Mouse (Mus musculus): ENCODE measurements around the gene Rsc1a1.

Gene Rsc1a1

DNA sequence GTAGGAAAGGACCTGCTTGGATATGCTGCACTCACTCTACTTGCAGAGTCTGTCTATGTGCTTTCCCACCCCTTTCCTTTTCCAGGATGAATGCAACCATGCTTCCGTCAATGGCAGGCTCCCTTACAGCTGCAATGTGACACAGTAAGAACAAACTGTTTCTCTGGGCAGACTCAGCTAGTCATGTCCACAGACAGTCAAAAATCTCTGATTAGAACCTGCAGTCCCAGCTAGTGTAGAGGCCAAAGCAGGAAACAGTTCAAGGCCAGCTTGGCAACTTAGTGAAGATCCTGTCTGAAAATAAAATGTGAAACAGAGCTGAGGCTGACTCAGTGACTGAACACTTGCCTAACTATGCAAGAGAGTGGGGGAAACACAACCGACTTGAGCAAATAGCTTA lies 19.2 kb upstream of the Rsc1a1 start:
- peak; percentile 67 to 80 for DNase-seq (ENCODE audit: inconsistent age in 2 of 2, low spot score in 1 of 2)

GRCm38 (mm10) chr4:141694719-141695118 lies 9.3 kb upstream of the Rsc1a1 start:
- no peak for DNase-seq (ENCODE audit: inconsistent age in 2 of 2, low spot score in 1 of 2)

- DNase-seq (ENCODE audit: inconsistent age in 2 of 2, low spot score in 1 of 2), result no peak
Observed at GRCm38 (mm10) chr4:141688505-141688904, 3.1 kb upstream of the Rsc1a1 start.

GRCm38 (mm10) chr4:141686525-141686924 lies 1.1 kb upstream of the Rsc1a1 start:
- no peak for DNase-seq (ENCODE audit: inconsistent age in 2 of 2, low spot score in 1 of 2)

- no peak for DNase-seq (ENCODE audit: inconsistent age in 2 of 2, low spot score in 1 of 2)
Observed at GRCm38 (mm10) chr4:141686093-141686492, 694 bp upstream of the Rsc1a1 start.

- DNase-seq (ENCODE audit: inconsistent age in 2 of 2, low spot score in 1 of 2), result peak in 1 of 2 experiments; percentile 77
Observed at GRCm38 (mm10) chr4:141682706-141683230, 2.6 kb downstream of the Rsc1a1 start.

DNA sequence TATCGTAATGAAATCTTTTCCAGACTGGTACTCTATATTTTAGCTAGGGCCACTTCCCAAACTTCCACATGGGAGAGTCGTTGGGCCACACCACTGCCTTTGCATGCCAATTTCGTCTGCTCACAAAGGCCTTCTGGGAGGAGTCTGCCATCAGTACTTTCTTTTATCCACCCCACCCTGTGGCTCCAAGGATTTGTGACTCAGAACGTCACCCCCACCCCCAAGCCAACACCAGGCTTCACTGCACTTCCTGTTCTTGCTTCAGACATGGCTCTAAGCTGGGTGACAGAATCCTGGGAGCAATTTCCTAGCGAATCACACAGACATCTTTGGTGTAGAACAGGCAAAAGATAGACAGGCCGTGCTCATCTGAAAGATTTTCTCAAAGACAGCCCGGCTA lies 3.6 kb downstream of the Rsc1a1 start:
- DNase-seq (ENCODE audit: inconsistent age in 2 of 2, low spot score in 1 of 2), result peak; percentile 77 to 88

- DNase-seq (ENCODE audit: inconsistent age in 2 of 2, low spot score in 1 of 2), result no peak
Observed at GRCm38 (mm10) chr4:141680892-141681291, 4.5 kb downstream of the Rsc1a1 start.

- no peak for DNase-seq (ENCODE audit: inconsistent age in 2 of 2, low spot score in 1 of 2)
Observed at GRCm38 (mm10) chr4:141679016-141679415, 6.4 kb downstream of the Rsc1a1 start.

- DNase-seq (ENCODE audit: inconsistent age in 2 of 2, low spot score in 1 of 2), result no peak
Observed at GRCm38 (mm10) chr4:141676462-141676979, 8.9 kb downstream of the Rsc1a1 start.

DNA sequence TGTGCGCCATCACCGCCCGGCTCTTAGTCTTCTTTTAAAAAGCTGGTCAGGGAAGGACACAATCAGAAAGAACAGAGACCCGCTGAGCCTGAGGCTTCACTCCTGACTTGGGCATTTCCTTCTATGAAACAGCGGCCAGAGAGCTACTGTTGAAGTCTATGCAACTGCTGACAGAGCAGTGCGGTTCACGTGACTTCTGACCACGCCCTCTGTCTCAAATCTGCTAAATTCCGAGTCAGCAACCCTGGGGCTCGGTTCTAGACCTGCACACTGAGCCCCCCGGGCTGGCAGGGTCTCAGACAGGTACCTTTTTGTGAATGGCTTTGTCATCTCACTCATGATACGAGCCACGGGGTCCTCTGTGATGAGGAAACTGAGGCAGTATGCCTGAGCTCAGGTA lies 13.1 kb downstream of the Rsc1a1 start:
- no peak for DNase-seq (ENCODE audit: inconsistent age in 2 of 2, low spot score in 1 of 2)

DNA sequence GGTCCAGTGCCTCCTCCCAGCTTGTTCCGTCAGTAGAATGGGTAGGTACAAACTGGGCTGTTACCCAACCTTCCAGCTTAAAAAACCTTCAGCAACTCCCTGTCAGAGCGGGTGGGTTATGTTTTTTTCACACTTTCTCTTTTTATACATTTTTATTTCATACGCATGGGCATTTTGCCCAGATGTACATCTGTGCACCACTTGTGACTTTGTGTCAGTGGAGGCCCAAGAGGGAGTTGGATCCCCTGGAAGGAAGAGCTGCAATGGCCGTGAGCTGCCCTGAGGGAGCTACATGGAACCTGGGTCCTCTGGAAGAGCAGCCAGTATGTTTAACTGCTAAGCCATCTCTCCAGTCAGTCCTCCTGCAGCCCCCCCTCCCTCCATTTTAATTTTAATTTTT lies 14.0 kb downstream of the Rsc1a1 start:
- no peak for DNase-seq (ENCODE audit: inconsistent age in 2 of 2, low spot score in 1 of 2)

DNA sequence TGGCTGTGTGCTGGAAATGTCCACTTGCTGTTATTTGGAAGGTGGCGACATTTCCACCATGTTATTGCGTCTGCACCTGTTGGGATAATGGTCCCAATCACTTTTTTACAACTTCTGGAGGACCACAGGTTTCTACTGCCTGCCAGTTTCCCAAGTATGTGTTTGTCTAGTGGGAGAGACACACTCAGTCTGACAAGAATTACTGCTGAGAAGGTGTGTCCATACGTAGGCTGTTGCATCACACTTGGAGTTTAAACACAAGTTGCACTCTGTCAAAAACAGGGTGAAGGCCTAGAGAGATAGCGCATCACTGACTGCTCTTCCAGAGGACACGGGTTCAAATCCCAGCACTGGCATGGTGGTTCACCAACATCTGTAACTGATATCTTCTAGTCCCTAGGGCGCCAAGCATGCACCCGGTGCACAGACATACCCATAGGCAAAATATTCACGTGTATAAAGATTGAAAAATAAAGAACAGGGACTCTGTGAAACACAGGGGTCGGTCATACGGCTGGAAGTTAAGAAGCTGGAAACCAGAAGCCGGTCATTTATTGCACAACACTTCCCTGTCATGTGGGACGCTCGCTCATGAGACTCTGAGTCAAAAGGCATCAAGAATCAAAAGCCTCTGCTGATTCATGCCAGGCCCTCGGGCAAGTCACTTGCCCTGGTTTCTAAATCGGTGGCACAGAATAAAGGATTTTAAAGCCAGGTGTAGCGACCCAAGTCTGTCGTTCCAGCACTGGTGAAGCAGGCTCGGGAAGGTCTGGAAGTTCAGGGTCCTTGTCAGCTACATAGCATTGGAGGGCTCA lies 15.3 kb downstream of the Rsc1a1 start:
- DNase-seq (ENCODE audit: inconsistent age in 2 of 2, low spot score in 1 of 2), result peak; percentile 81 to 90

DNA sequence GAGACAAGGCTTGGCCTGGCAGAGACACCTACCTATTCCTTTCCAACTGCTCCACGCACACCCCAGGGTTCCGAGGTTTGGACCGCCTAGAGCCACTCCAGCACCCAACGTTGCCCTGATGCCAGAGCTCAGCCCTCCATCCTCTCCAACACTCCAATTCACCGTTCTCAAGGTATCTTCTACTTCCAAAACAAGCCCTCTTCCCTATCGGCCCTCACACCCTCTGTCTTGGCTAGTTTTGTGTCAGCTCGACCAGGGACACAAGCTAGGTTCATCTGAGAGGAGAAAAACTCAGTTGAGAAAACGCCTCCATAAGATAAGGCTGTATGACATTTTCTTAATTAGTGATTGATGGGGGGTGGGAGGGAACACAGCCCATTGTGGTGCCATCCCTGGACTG lies 20.6 kb downstream of the Rsc1a1 start, which contains the start of gene Plekhm2:
TSS of gene Plekhm2 (minus strand) at position 101 of the 400 bp plus-strand sequence.
- DNase-seq (ENCODE audit: inconsistent age in 2 of 2, low spot score in 1 of 2), result no peak

GRCm38 (mm10) chr4:141664011-141664745 lies 21.2 kb downstream of the Rsc1a1 start:
- DNase-seq (ENCODE audit: inconsistent age in 2 of 2, low spot score in 1 of 2), result peak; percentile 85 to 93

DNA sequence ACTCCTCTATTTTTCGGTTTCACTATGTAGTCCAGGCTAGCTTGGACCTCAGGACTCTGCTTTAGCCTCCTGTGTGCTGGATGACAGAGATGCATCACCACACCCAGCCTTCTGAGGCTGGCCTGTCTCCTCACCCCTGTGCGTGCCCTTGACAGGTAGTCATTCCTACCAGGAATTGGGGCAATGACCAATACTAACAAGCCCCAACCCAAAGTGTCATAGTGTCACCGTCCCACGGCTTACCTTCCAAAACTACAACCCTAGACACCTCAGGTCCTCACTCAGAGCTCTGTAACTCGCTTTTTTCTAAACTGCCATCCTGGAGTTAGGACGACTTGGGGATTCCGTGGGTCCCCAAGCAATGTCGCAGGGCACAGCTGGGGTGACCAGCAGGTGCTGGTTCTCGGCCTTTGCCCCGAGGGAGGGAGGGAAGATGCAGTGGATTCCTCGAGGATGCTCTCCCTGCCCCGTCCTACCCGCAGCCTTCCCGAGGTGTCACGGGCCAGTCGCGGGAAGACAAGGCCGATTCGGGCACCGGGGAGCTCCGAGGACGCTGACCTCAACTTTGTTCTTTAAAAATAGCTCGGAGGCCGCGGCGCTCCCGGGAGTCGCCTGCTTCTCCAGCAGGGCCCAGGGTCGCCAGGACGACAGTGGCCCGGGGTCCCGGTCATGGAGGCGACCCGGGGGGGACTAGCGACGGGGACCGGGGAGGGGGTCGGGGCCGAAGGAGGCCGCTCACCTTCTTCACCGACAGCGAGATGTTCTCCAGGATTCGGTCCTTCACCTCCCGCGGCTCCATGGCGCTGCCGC lies 22.1 kb downstream of the Rsc1a1 start:
- peak; percentile 70 to 90 for DNase-seq (ENCODE audit: inconsistent age in 2 of 2, low spot score in 1 of 2)

GRCm38 (mm10) chr4:141660884-141661283 lies 24.5 kb downstream of the Rsc1a1 start:
- DNase-seq (ENCODE audit: inconsistent age in 2 of 2, low spot score in 1 of 2), result no peak

GRCm38 (mm10) chr4:141659739-141660138 lies 25.7 kb downstream of the Rsc1a1 start:
- DNase-seq (ENCODE audit: inconsistent age in 2 of 2, low spot score in 1 of 2), result peak in 1 of 2 experiments; percentile 33

GRCm38 (mm10) chr4:141658846-141659484 lies 26.4 kb downstream of the Rsc1a1 start:
- DNase-seq (ENCODE audit: inconsistent age in 2 of 2, low spot score in 1 of 2), result peak; percentile 88 to 91

DNA sequence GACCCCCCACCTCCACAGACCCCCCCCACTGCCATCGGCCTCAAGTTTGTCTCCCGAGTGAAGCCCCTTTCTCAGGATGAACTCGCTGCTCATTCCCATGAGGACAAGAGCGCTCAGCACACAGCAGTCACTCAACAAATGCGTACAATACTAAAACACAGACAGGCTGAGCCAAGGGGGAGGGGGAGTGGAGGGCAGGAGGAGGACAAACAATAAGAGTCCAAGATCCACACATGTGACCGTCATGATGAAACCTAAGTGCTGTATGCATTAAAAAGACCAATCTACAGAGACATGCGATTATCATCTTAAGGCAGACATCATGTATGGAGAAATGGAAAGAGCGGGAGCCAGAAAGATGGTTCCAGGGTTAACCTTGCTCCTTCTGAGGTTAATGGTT lies 28.5 kb downstream of the Rsc1a1 start:
- DNase-seq (ENCODE audit: inconsistent age in 2 of 2, low spot score in 1 of 2), result no peak
